Mouse (Mus musculus): Measurements from ENCODE around the gene Tbc1d21. TPM values are rescaled to one million over a fixed set of nuclear protein-coding genes. Genes with fewer than 3 reads are reported as not detected.

Tbc1d21 gene
- polyA plus RNA-seq, 1 experiment from 2014 or later, result not detected

DNA sequence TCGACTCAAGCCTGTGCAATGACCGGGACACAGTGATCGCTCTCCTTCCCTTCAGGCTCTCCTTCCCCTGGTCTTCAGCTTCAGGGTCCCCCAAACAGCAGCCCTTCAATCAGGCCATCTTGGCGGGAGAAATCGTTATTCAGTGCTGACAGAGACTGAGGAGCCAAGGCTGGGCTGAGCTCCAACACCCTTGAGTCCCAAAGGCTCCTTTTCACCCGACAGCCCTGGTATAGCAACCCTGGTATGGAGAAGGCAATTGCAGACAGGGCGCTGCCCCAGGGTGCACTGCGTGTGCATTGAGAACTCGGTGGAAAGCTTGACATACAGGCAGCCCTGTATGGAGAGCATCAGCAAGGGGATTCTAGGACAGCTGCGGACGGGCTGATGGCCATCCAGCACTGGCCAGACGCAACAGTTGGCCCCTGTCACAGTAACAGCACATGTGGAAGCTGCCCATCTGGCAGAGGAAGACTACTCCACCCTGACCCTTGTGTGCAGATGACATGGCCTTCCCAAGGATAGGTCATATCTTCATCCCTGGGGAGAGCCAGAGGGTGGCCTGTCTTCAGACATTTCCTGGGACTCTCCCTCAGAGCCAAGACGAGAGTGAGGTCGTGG, 60.1 kb downstream of the Tbc1d21 start:
- 83% methylated on average over 14 of the region's 14 CpGs for whole genome bisulfite sequencing
- Histone ChIP-seq H3K4me1 (peaks cover 82% of the 10 kb centered on the region), H3K4me3 (no peak overlapping the region), H3K36me3 (no peaks in the 10 kb centered on the region), H3K9me3 (replicated peaks) (no peaks in the 10 kb centered on the region), H3K27ac (no peak overlapping the region), H3K27me3 (ENCODE audit: low read depth, poor library complexity, severe bottlenecking) (peaks cover 49% of the 10 kb centered on the region)
- DNase-seq (ENCODE audit: low spot score), result no peak

Other genes with a start within 250 kb of the Tbc1d21 start
- 9.5 and 33.2 TPM in 2 replicates for gene Islr, start 166.1 kb downstream of the Tbc1d21 start, polyA plus RNA-seq (2016; fragmentation: Nextera tagmentation; extraction: Ambion mirVana)
- gene Islr2, start 166.1 kb downstream of the Tbc1d21 start, polyA plus RNA-seq (2016; fragmentation: Nextera tagmentation; extraction: Ambion mirVana), result 0.11 TPM in 1 of 2 replicates, not detected in the other
- gene Pml, start 120.7 kb downstream of the Tbc1d21 start, polyA plus RNA-seq (2016; fragmentation: Nextera tagmentation; extraction: Ambion mirVana), result 20.5 and 21.0 TPM in 2 replicates
- gene Stoml1, start 117.3 kb downstream of the Tbc1d21 start, polyA plus RNA-seq (2016; fragmentation: Nextera tagmentation; extraction: Ambion mirVana), result 21.8 and 26.1 TPM in 2 replicates
- gene Loxl1, start 57.3 kb downstream of the Tbc1d21 start, polyA plus RNA-seq (2016; fragmentation: Nextera tagmentation; extraction: Ambion mirVana), result 6.0 and 12.9 TPM in 2 replicates
- 1.2 and 1.3 TPM in 2 replicates for gene Insyn1, start 118.1 kb upstream of the Tbc1d21 start, polyA plus RNA-seq (2016; fragmentation: Nextera tagmentation; extraction: Ambion mirVana)
- gene Cd276, start 185.0 kb upstream of the Tbc1d21 start, polyA plus RNA-seq (2016; fragmentation: Nextera tagmentation; extraction: Ambion mirVana), result 57.0 and 64.8 TPM in 2 replicates
- 50.4 and 50.5 TPM in 2 replicates for gene Nptn, start 211.8 kb upstream of the Tbc1d21 start, polyA plus RNA-seq (2016; fragmentation: Nextera tagmentation; extraction: Ambion mirVana)